Mouse (Mus musculus): ENCODE results near the gene Tnn.

Gene Tnn

GRCm38 (mm10) chr1:160043271-160043975 is 110.0 kb downstream of the Tnn start:
- no peak for DNase-seq (ENCODE audit: low read depth)

- no peak for DNase-seq (ENCODE audit: low read depth)
Observed at GRCm38 (mm10) chr1:160042351-160042750, 111.0 kb downstream of the Tnn start.

GRCm38 (mm10) chr1:160041264-160041775 is 112.1 kb downstream of the Tnn start:
- no peak for DNase-seq (ENCODE audit: low read depth)

GRCm38 (mm10) chr1:160039951-160040645 is 113.3 kb downstream of the Tnn start:
- DNase-seq (ENCODE audit: low read depth): no peak

GRCm38 (mm10) chr1:160036996-160037521 is 116.3 kb downstream of the Tnn start:
- DNase-seq (ENCODE audit: low read depth): no peak

GRCm38 (mm10) chr1:160035561-160035960 is 117.8 kb downstream of the Tnn start:
- DNase-seq (ENCODE audit: low read depth): no peak
